Mouse (Mus musculus) central nervous system, embryonic 11.5 days (tissue): ENCODE measurements around the gene Vdac1. TPM values are rescaled to one million over a fixed set of nuclear protein-coding genes. Genes with fewer than 3 reads are reported as not detected.

Experiments
- polyA plus RNA-seq: library from polyadenylated mRNA; depleted of rRNA; stranded (reverse); fragments of >200 nt; gene quantifications from 2 replicates; pipeline ENCODE4 v1.2.3, GENCODE M21; 2012; rRNA removed

The Vdac1 gene
- 177 and 179 TPM in 2 replicates for polyA plus RNA-seq

DNA sequence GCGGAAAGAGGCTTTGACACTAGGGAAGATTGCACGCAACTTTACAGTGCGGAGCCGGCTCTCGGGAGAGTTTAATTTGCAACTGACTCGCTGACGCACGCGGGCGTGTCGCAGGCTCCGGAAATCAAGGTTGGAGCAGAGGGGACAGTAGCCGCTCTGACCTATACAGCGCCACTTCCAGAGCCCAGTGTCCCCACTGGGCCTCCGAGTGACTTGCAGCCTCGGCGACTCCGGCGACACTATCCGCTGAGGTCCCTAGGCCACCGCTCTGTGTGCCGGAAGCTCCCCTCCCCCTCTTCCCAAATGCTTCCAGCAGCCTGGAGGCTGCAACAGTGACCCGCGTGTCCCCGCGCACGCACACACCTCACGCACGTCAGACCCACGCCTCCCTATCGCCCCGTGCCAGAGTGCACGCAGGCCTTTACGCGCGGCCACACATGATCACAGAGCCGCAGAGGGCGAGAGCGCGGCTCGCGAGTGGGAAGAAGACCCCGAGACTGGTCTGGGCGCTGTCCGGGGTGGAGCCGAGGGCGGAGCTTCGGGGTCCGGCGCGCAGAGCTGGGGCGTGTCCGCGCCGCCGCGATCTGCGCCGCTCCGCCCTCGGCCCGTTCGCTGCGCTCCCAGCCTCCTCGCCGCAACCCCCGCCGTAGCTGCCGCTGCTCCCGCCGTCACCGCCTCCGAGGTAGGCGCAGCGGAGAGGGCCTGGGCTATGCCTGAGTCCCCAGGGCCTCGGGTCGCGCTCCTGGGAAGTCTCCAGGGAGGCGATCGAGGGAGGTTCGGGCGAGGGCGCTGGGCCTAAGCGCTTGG, at the start of gene Vdac1:
Gene Vdac1, plus strand, starts transcription at position 390 of the 807 bp plus-strand sequence.

DNA sequence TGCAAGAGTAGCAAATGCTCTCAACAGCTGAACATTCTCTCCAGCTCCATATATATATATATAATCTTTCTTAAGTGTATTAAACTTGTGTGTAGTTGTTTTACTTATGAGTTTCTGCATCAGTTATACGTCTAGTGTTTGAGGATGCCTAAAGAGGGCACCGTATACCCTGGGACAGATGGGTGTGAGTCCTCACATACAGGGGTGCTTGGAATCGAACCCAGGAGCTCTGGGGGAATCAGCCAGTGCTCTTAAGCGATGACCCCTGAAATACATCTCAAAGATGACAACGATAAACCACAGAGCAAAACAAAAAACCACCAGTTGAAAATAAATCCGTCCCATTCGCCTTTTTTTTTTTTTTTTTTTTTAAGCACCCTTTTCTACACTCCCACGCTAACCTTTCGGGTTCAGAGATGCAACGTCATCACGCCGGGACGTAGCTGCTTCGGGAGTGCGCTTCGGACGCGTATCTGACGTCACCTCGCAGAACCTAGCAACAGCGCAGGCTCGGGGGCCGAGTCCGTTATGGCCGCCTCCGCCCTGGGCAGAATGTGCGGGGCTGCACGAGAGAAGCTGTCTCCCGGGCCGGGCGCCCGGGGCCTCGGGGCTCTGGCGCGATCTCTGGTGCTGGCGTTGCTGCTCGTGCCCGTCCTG, 35.4 kb downstream of the Vdac1 start, which contains the start of gene 9530068E07Rik:
Gene 9530068E07Rik, plus strand, starts transcription at position 489 of the 657 bp plus-strand sequence.

Other genes with a start within 250 kb of the Vdac1 start
- not detected in 2 replicates for gene Olfr1373, start 215.3 kb upstream of the Vdac1 start, polyA plus RNA-seq
- not detected in 2 replicates for gene Olfr1371, start 146.9 kb upstream of the Vdac1 start, polyA plus RNA-seq
- gene Skp1a, start 128.9 kb upstream of the Vdac1 start, polyA plus RNA-seq, result 235 and 307 TPM in 2 replicates
- gene Tcf7, start 77.8 kb upstream of the Vdac1 start, polyA plus RNA-seq, result 6.4 and 9.3 TPM in 2 replicates
- gene 9530068E07Rik, start 35.6 kb downstream of the Vdac1 start, polyA plus RNA-seq, result 75.7 and 112 TPM in 2 replicates